In the genomic region with DNA sequence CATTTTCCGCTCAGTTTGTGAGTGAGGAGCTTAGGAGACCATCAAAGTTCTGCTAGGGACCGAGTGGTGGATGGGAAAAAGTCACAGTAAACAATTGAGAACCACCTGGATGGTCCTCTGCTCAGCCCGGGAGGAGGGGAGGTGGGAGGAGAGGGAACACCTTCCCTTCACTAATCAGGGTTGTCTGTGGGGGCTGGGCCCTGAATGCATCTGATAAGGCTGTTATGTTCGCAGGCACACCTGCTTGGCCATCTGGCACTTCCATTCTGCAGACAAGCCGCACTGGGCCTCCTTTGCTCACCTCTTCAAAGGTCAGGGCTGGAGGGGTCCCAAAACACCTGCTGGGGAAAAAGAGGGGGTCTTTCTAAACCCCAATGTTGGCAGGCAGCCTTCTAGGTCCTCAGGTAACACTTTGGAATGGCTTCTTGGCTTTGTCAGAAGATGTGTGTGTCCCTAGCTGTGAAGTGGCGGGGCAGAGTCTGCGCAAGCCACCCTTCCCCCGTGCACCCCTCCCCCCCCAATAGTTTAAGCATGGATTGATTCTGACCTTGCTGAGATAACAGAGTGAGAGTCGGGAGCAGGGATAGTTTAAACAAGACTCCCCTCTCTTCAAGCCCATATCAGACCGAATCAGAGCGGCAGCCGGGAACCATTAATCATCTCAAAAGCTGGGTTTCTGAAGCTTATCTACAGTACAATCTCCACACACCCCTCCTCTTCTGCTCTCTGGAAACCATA, we compare ENCODE assay signal across 19 mouse cellular contexts. TPM values are rescaled to one million over a fixed set of nuclear protein-coding genes. Genes with fewer than 3 reads are reported as not detected.
A peak's percentile ranks its signal among the peaks of the same experiment; 100 is the strongest.
DNase-seq lines count a peak whose midpoint lies in the region; ATAC-seq and TF ChIP-seq lines count a peak whose summit lies in the region.
"Had no signal": no experiment of that assay in that cellular context is flagged by ENCODE, and none has a peak within 500 bp of the region (broad histone marks: within the 10 kb centered on the region; RNA-seq: fewer than 3 reads in every experiment).

No protein-coding gene starts in this region.

- H3K4me1 ChIP-seq in kidney, embryonic 16.5 days (ENCODE audit: insufficient read depth, low read length) = no peaks in the 10 kb centered on the region
- H3K4me1 ChIP-seq in kidney, adult 2 months (ENCODE audit: control insufficient read depth, insufficient read depth, low read length) = no peaks in the 10 kb centered on the region
- peaks cover 22% of the 10 kb centered on the region for H3K4me1 ChIP-seq in E14TG2a.4 (replicated peaks; ENCODE audit: low read depth, low read length)
- no peaks in the 10 kb centered on the region for H3K4me1 ChIP-seq in intestine, embryonic 14.5 days (replicated peaks; ENCODE audit: control insufficient read depth, insufficient read depth, low read length)

- H3K4me2 ChIP-seq in kidney, embryonic 16.5 days (replicated peaks; ENCODE audit: low read depth, low read length) = no peak overlapping the region
- no peak overlapping the region for H3K4me2 ChIP-seq in intestine, embryonic 14.5 days (ENCODE audit: low read length)
- H3K4me2 ChIP-seq: heart, embryonic 12.5 days; limb, embryonic 13.5 days had no signal

- no peak overlapping the region for H3K27ac ChIP-seq in kidney, embryonic 16.5 days (ENCODE audit: low read length)
- H3K27ac ChIP-seq in kidney, adult 2 months (ENCODE audit: insufficient read depth, low read depth, low read length) = no peak overlapping the region
- H3K27ac ChIP-seq in intestine, embryonic 14.5 days (ENCODE audit: low read depth) = no peak overlapping the region
- H3K27ac ChIP-seq: left cerebral cortex, adult 2 months; limb, embryonic 13.5 days; midbrain, embryonic 10.5 days had no signal

- H3K27me3 ChIP-seq in kidney, embryonic 16.5 days (ENCODE audit: insufficient read depth, low read length) = no peaks in the 10 kb centered on the region
- no peaks in the 10 kb centered on the region for H3K27me3 ChIP-seq in kidney, adult 2 months (replicated peaks; ENCODE audit: control insufficient read depth, insufficient read depth, low read length)
- no peaks in the 10 kb centered on the region; the same call in 1 of the 2 replicates for H3K27me3 ChIP-seq in E14TG2a.4 (ENCODE audit: insufficient read depth, low read length)
- no peaks in the 10 kb centered on the region for H3K27me3 ChIP-seq in intestine, embryonic 14.5 days (replicated peaks; ENCODE audit: control insufficient read depth, insufficient read depth, low read length)
- H3K27me3 ChIP-seq: heart, embryonic 12.5 days; limb, embryonic 13.5 days had no signal

- H3K4me3 ChIP-seq in kidney, embryonic 16.5 days (ENCODE audit: low read length) = no peak overlapping the region
- no peak overlapping the region for H3K4me3 ChIP-seq in kidney, adult 2 months (ENCODE audit: insufficient read depth, low read depth, low read length)
- H3K4me3 ChIP-seq in E14TG2a.4 (replicated peaks; ENCODE audit: low read length) = peak overlapping the region; percentile 11
- no peak overlapping the region for H3K4me3 ChIP-seq in intestine, embryonic 14.5 days (ENCODE audit: low read depth, low read length)
- H3K4me3 ChIP-seq: erythroblast, embryonic 14.5 days; heart, embryonic 12.5 days; left cerebral cortex, adult 2 months; limb, embryonic 13.5 days; midbrain, embryonic 10.5 days had no signal

- H3K9me3 ChIP-seq in kidney, embryonic 16.5 days (ENCODE audit: low read length) = no peaks in the 10 kb centered on the region
- H3K9me3 ChIP-seq in E14TG2a.4 (ENCODE audit: low read length) = no peaks in the 10 kb centered on the region
- H3K9me3 ChIP-seq in intestine, embryonic 14.5 days (ENCODE audit: control insufficient read depth, low read length) = no peaks in the 10 kb centered on the region
- H3K9me3 ChIP-seq: heart, embryonic 12.5 days; limb, embryonic 13.5 days; midbrain, embryonic 10.5 days had no signal

- WGBS in kidney, embryonic 16.5 days = 45% methylated on average over 12 of the region's 12 CpGs
- 59% methylated on average over 12 of the region's 12 CpGs for WGBS in kidney, adult 2 months
- WGBS in intestine, embryonic 14.5 days = 32% methylated on average over 12 of the region's 12 CpGs

- no peak overlapping the region for H3K9ac ChIP-seq in kidney, embryonic 16.5 days (replicated peaks; ENCODE audit: low read length)
- H3K9ac ChIP-seq in intestine, embryonic 14.5 days (ENCODE audit: low read length) = no peak overlapping the region
- H3K9ac ChIP-seq: heart, embryonic 12.5 days; limb, embryonic 13.5 days had no signal

- TF ChIP-seq POLR2A in kidney, adult 2 months (IDR thresholded peaks at IDR 0.05; ENCODE audit: low read depth, low read length) = no peak

- 0 out of 2 replicates have a peak, but pooled peaks have one; percentile 49 for ATAC-seq in kidney, embryonic 16.5 days (ENCODE audit: low FRiP score, low TSS enrichment)
- ATAC-seq in intestine, embryonic 14.5 days (replicated peaks; ENCODE audit: low FRiP score, low TSS enrichment, low read depth) = peak; percentile 61; the same call in 1 of the 2 replicates
- ATAC-seq: forebrain, embryonic 14.5 days had no signal

- no peak for DNase-seq in kidney, adult 2 months
- DNase-seq in intestine, embryonic 14.5 days (ENCODE audit: low spot score) = no peak
- DNase-seq in thymus, postnatal 10 days (ENCODE audit: low spot score in 2 of 2) = peak; percentile 73 to 84
- DNase-seq in spleen, postnatal 10 days (ENCODE audit: low spot score in 2 of 2) = no peak
- no peak for DNase-seq in cerebellum, postnatal 36 days
- DNase-seq: adrenal gland, postnatal 25 days; cerebellum, postnatal 10 days; kidney, postnatal 14 days; lung, adult 18-20 months; lung, postnatal 4 days; right cerebral cortex, postnatal 14 days had no signal

- H3K36me3 ChIP-seq in kidney, embryonic 16.5 days (ENCODE audit: insufficient read depth, low read length) = no peaks in the 10 kb centered on the region
- H3K36me3 ChIP-seq in kidney, adult 2 months (ENCODE audit: control insufficient read depth, insufficient read depth, low read length) = no peaks in the 10 kb centered on the region
- H3K36me3 ChIP-seq in E14TG2a.4 (ENCODE audit: insufficient read depth, low read length) = no peaks in the 10 kb centered on the region
- no peaks in the 10 kb centered on the region for H3K36me3 ChIP-seq in intestine, embryonic 14.5 days (ENCODE audit: control insufficient read depth, insufficient read depth, low read length)
- H3K36me3 ChIP-seq: heart, embryonic 12.5 days; limb, embryonic 13.5 days; midbrain, embryonic 10.5 days had no signal

- TF ChIP-seq CTCF in kidney, adult 2 months (conservative IDR thresholded peaks at IDR 0.05; ENCODE audit: insufficient read depth, insufficient read length, low read depth, low read length) = no peak
- TF ChIP-seq CTCF in E14TG2a.4 (conservative IDR thresholded peaks at IDR 0.05; ENCODE audit: low read length) = no peak

RNA-seq across cellular contexts. Expression of gene Det1, which starts 18.3 kb away (rescaled TPM):
- 19.1 and 19.6 TPM in 2 replicates for polyA plus RNA-seq in kidney, embryonic 16.5 days (2015; fragmentation: Nextera tagmentation; extraction: Ambion mirVana)
- polyA plus RNA-seq in kidney, adult 2 months (2012; rRNA removed) = 10.6 and 11.2 TPM in 2 replicates
- 16.7 and 19.1 TPM in 2 replicates for polyA plus RNA-seq in intestine, embryonic 14.5 days (2014; fragmentation: Nextera tagmentation; extraction: Ambion mirVana)

RNA-seq across cellular contexts. Expression of gene Aen, which starts 30.3 kb away (rescaled TPM):
- 46.8 and 48.0 TPM in 2 replicates for polyA plus RNA-seq in kidney, embryonic 16.5 days (2015; fragmentation: Nextera tagmentation; extraction: Ambion mirVana)
- 20.1 and 20.7 TPM in 2 replicates for polyA plus RNA-seq in kidney, adult 2 months (2012; rRNA removed)
- polyA plus RNA-seq in intestine, embryonic 14.5 days (2014; fragmentation: Nextera tagmentation; extraction: Ambion mirVana) = 34.2 and 37.4 TPM in 2 replicates

RNA-seq across cellular contexts. Expression of gene Isg20, which starts 47.8 kb away (rescaled TPM):
- 3.0 TPM in 2 replicates for polyA plus RNA-seq in kidney, embryonic 16.5 days (2015; fragmentation: Nextera tagmentation; extraction: Ambion mirVana)
- 10.9 and 12.5 TPM in 2 replicates for polyA plus RNA-seq in kidney, adult 2 months (2012; rRNA removed)
- polyA plus RNA-seq in intestine, embryonic 14.5 days (2014; fragmentation: Nextera tagmentation; extraction: Ambion mirVana) = 1.4 and 3.2 TPM in 2 replicates

Comparison
In these comparisons a context has a peak if more than half of its experiments do, and no peak if none do; other contexts are left out.
1. DNase-seq: peak in thymus, postnatal 10 days (2 of 2); none in kidney, adult 2 months (single experiment), intestine, embryonic 14.5 days (single experiment), spleen, postnatal 10 days (0 of 2) and cerebellum, postnatal 36 days (0 of 2).